Mouse (Mus musculus): ENCODE measurements around the gene Rac2. TPM values are rescaled to one million over a fixed set of nuclear protein-coding genes. Genes with fewer than 3 reads are reported as not detected.
A peak's percentile ranks its signal among the peaks of the same experiment; 100 is the strongest.

The Rac2 gene
- polyA plus RNA-seq, 1 experiment: not detected

DNA sequence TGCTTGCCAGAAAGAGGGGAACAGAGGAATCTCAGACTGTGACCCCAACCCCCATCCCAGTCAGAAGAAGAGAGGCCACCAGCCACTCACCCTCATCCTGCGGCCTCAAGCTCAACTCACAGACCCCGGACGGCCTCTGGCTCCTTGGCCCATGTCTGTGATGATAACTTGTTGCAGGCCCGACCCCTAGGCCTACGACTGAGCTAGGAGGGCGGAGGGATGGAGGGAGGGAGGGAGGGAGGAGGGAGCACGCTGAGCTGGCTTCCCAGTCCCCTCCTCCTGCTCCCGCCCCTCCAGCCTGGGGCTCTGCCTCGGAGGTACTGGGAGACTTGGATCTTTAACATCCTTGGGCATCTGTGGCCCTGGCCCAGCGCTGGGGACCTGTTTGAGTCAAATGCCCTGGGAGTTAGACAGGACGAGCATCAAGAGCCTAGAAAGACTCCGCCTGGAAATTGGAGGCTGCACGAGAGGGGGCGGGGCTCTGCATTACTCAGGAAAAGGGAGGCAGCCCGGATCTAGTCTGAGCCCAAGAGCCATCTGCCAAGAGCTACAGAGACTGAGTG is 43.1 kb downstream of the Rac2 start:
- Histone ChIP-seq H3K27ac (ENCODE audit: insufficient read depth, low read length) (no peak overlapping the region), H3K9ac (ENCODE audit: low read depth, poor library complexity, severe bottlenecking) (peak overlapping the region; percentile 12)

GRCm38 (mm10) chr15:78528726-78529411 is 43.7 kb downstream of the Rac2 start:
- Histone ChIP-seq H3K36me3 (ENCODE audit: control insufficient read depth, insufficient read depth, low read length, poor library complexity, severe bottlenecking) (no peaks in the 10 kb centered on the region), H3K27ac (ENCODE audit: insufficient read depth, low read length) (no peak overlapping the region), H3K9ac (ENCODE audit: low read depth, poor library complexity, severe bottlenecking) (peak overlapping the region; percentile 12; the same call in 1 of the 2 replicates), H3K4me1 (ENCODE audit: control insufficient read depth, insufficient read depth, low read length) (peaks cover 5% of the 10 kb centered on the region), H3K4me3 (ENCODE audit: low read depth, low read length) (peak overlapping the region; percentile 37), H3K27me3 (ENCODE audit: control insufficient read depth, insufficient read depth, low read length, poor library complexity, severe bottlenecking) (no peaks in the 10 kb centered on the region), H3K9me3 (replicated peaks; ENCODE audit: control insufficient read depth, insufficient read depth, low read length, poor library complexity, severe bottlenecking) (no peaks in the 10 kb centered on the region)
- TF ChIP-seq EP300 (IDR thresholded peaks at IDR 0.05; ENCODE audit: insufficient read depth, low read depth, low read length) (no peak), CTCF (IDR thresholded peaks at IDR 0.05; ENCODE audit: low read depth, low read length) (no peak), POLR2A (IDR thresholded peaks at IDR 0.05; ENCODE audit: insufficient read depth, low read length) (no peak)

More for the DNA sequence above, 43.1 kb downstream of the Rac2 start:
- Histone ChIP-seq H3K9me3 (replicated peaks; ENCODE audit: control insufficient read depth, insufficient read depth, low read length, poor library complexity, severe bottlenecking) (no peaks in the 10 kb centered on the region), H3K4me1 (ENCODE audit: control insufficient read depth, insufficient read depth, low read length) (peaks cover 5% of the 10 kb centered on the region), H3K27me3 (ENCODE audit: control insufficient read depth, insufficient read depth, low read length, poor library complexity, severe bottlenecking) (no peaks in the 10 kb centered on the region), H3K4me3 (ENCODE audit: low read depth, low read length) (peak overlapping the region; percentile 37), H3K36me3 (ENCODE audit: control insufficient read depth, insufficient read depth, low read length, poor library complexity, severe bottlenecking) (no peaks in the 10 kb centered on the region)
- TF ChIP-seq POLR2A (IDR thresholded peaks at IDR 0.05; ENCODE audit: insufficient read depth, low read length) (no peak), CTCF (IDR thresholded peaks at IDR 0.05; ENCODE audit: low read depth, low read length) (no peak), EP300 (IDR thresholded peaks at IDR 0.05; ENCODE audit: insufficient read depth, low read depth, low read length) (no peak)

GRCm38 (mm10) chr15:78527973-78528372 is 44.6 kb downstream of the Rac2 start:
- H3K9ac ChIP-seq (ENCODE audit: low read depth, poor library complexity, severe bottlenecking): no peak overlapping the region
- H3K4me1 ChIP-seq (ENCODE audit: control insufficient read depth, insufficient read depth, low read length): peaks cover 5% of the 10 kb centered on the region
- TF ChIP-seq CTCF (IDR thresholded peaks at IDR 0.05; ENCODE audit: low read depth, low read length) (no peak), EP300 (IDR thresholded peaks at IDR 0.05; ENCODE audit: insufficient read depth, low read depth, low read length) (no peak), POLR2A (IDR thresholded peaks at IDR 0.05; ENCODE audit: insufficient read depth, low read length) (no peak)
- no peaks in the 10 kb centered on the region for H3K27me3 ChIP-seq (ENCODE audit: control insufficient read depth, insufficient read depth, low read length, poor library complexity, severe bottlenecking)
- H3K9me3 ChIP-seq (replicated peaks; ENCODE audit: control insufficient read depth, insufficient read depth, low read length, poor library complexity, severe bottlenecking): no peaks in the 10 kb centered on the region
- no peak overlapping the region for H3K27ac ChIP-seq (ENCODE audit: insufficient read depth, low read length)
- H3K4me3 ChIP-seq (ENCODE audit: low read depth, low read length): no peak overlapping the region
- no peaks in the 10 kb centered on the region for H3K36me3 ChIP-seq (ENCODE audit: control insufficient read depth, insufficient read depth, low read length, poor library complexity, severe bottlenecking)

- no peaks in the 10 kb centered on the region for H3K4me1 ChIP-seq (ENCODE audit: control insufficient read depth, insufficient read depth, low read length)
- H3K27me3 ChIP-seq (ENCODE audit: control insufficient read depth, insufficient read depth, low read length, poor library complexity, severe bottlenecking): no peaks in the 10 kb centered on the region
- TF ChIP-seq POLR2A (IDR thresholded peaks at IDR 0.05; ENCODE audit: insufficient read depth, low read length) (no peak), EP300 (IDR thresholded peaks at IDR 0.05; ENCODE audit: insufficient read depth, low read depth, low read length) (no peak), CTCF (IDR thresholded peaks at IDR 0.05; ENCODE audit: low read depth, low read length) (no peak)
- no peak overlapping the region for H3K27ac ChIP-seq (ENCODE audit: insufficient read depth, low read length)
- H3K9me3 ChIP-seq (replicated peaks; ENCODE audit: control insufficient read depth, insufficient read depth, low read length, poor library complexity, severe bottlenecking): no peaks in the 10 kb centered on the region
- no peak overlapping the region for H3K4me3 ChIP-seq (ENCODE audit: low read depth, low read length)
- no peak overlapping the region for H3K9ac ChIP-seq (ENCODE audit: low read depth, poor library complexity, severe bottlenecking)
- no peaks in the 10 kb centered on the region for H3K36me3 ChIP-seq (ENCODE audit: control insufficient read depth, insufficient read depth, low read length, poor library complexity, severe bottlenecking)
These were observed 48.4 kb downstream of the Rac2 start for GRCm38 (mm10) chr15:78524163-78524562.

DNA sequence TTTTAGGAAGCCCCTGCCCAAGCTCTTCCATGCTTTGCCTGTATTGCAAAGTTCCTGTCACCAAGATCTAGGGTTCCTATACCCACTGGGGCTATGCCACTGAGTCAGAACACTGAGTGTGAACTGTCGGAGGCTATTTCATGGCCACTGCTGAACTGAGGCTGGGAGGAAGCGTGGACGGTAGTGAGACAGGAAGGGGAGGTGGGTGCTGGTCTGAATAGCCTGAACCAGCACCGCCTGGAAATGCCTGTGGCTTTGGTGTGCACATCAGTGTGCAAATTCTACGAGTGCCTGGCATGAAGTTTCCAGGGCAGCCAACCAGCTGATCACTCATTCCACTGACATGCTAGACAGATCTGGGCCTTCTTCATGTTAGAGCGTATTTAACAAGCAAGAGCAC is 50.7 kb downstream of the Rac2 start:
- Histone ChIP-seq H3K27ac (ENCODE audit: insufficient read depth, low read length) (no peak overlapping the region), H3K36me3 (ENCODE audit: control insufficient read depth, insufficient read depth, low read length, poor library complexity, severe bottlenecking) (no peaks in the 10 kb centered on the region), H3K9ac (ENCODE audit: low read depth, poor library complexity, severe bottlenecking) (no peak overlapping the region), H3K4me3 (ENCODE audit: low read depth, low read length) (no peak overlapping the region), H3K27me3 (ENCODE audit: control insufficient read depth, insufficient read depth, low read length, poor library complexity, severe bottlenecking) (no peaks in the 10 kb centered on the region), H3K4me1 (ENCODE audit: control insufficient read depth, insufficient read depth, low read length) (no peaks in the 10 kb centered on the region), H3K9me3 (replicated peaks; ENCODE audit: control insufficient read depth, insufficient read depth, low read length, poor library complexity, severe bottlenecking) (no peaks in the 10 kb centered on the region)
- TF ChIP-seq EP300 (IDR thresholded peaks at IDR 0.05; ENCODE audit: insufficient read depth, low read depth, low read length) (no peak), CTCF (IDR thresholded peaks at IDR 0.05; ENCODE audit: low read depth, low read length) (no peak), POLR2A (IDR thresholded peaks at IDR 0.05; ENCODE audit: insufficient read depth, low read length) (no peak)

GRCm38 (mm10) chr15:78521331-78521730 is 51.3 kb downstream of the Rac2 start:
- Histone ChIP-seq H3K9me3 (replicated peaks; ENCODE audit: control insufficient read depth, insufficient read depth, low read length, poor library complexity, severe bottlenecking) (no peaks in the 10 kb centered on the region), H3K27ac (ENCODE audit: insufficient read depth, low read length) (no peak overlapping the region), H3K4me1 (ENCODE audit: control insufficient read depth, insufficient read depth, low read length) (no peaks in the 10 kb centered on the region), H3K36me3 (ENCODE audit: control insufficient read depth, insufficient read depth, low read length, poor library complexity, severe bottlenecking) (no peaks in the 10 kb centered on the region), H3K27me3 (ENCODE audit: control insufficient read depth, insufficient read depth, low read length, poor library complexity, severe bottlenecking) (no peaks in the 10 kb centered on the region), H3K9ac (ENCODE audit: low read depth, poor library complexity, severe bottlenecking) (no peak overlapping the region), H3K4me3 (ENCODE audit: low read depth, low read length) (no peak overlapping the region)
- TF ChIP-seq CTCF (IDR thresholded peaks at IDR 0.05; ENCODE audit: low read depth, low read length): no peak
- no peak for TF ChIP-seq EP300 (IDR thresholded peaks at IDR 0.05; ENCODE audit: insufficient read depth, low read depth, low read length)
- no peak for TF ChIP-seq POLR2A (IDR thresholded peaks at IDR 0.05; ENCODE audit: insufficient read depth, low read length)
